Mouse (Mus musculus): Measurements from ENCODE around the gene Zfhx2.
"Not testable (repeated sequence)": the region's sequence is repeated elsewhere in the genome, so short reads cannot be mapped to it uniquely, and the experiment has no call there.

- not testable (repeated sequence) for TF ChIP-seq CTCF (IDR thresholded peaks at IDR 0.05; ENCODE audit: borderline replicate concordance, extremely low read depth, insufficient read depth, insufficient read length); POLR2A (IDR thresholded peaks at IDR 0.05; ENCODE audit: borderline replicate concordance, extremely low read depth, insufficient read depth, insufficient read length, poor library complexity, severe bottlenecking)
Observed at GRCm38 (mm10) chr14:55043694-55044093, 48.4 kb downstream of the Zfhx2 start.
